22 mouse cellular contexts compared by ENCODE assay signal in genomic region chr14:111971857-111972256, GRCm38 (mm10).
A peak's percentile ranks its signal among the peaks of the same experiment; 100 is the strongest.
DNase-seq lines count a peak whose midpoint lies in the region; ATAC-seq and TF ChIP-seq lines count a peak whose summit lies in the region.
"Had no signal": no experiment of that assay in that cellular context is flagged by ENCODE, and none has a peak within 500 bp of the region (broad histone marks: within the 10 kb centered on the region; RNA-seq: fewer than 3 reads in every experiment).

No protein-coding gene starts in this region.

- H3K9ac ChIP-seq in embryonic facial prominence, embryonic 14.5 days (ENCODE audit: low read depth, low read length) = no peak overlapping the region
- no peak overlapping the region for H3K9ac ChIP-seq in ES-Bruce4 (ENCODE audit: low read depth, poor library complexity, severe bottlenecking)
- H3K9ac ChIP-seq in liver, postnatal 0 days (replicated peaks) = no peak overlapping the region
- H3K9ac ChIP-seq: embryonic facial prominence, embryonic 12.5 days; forebrain, embryonic 12.5 days; forebrain, embryonic 15.5 days; hindbrain, embryonic 12.5 days; hindbrain, embryonic 15.5 days had no signal

- no peak overlapping the region for H3K27ac ChIP-seq in embryonic facial prominence, embryonic 14.5 days (replicated peaks; ENCODE audit: low read depth, low read length)
- no peak overlapping the region for H3K27ac ChIP-seq in embryonic facial prominence, embryonic 10.5 days (replicated peaks)
- H3K27ac ChIP-seq in ES-Bruce4 (ENCODE audit: insufficient read depth, low read length) = no peak overlapping the region
- H3K27ac ChIP-seq in liver, postnatal 0 days (ENCODE audit: low read depth) = no peak overlapping the region
- H3K27ac ChIP-seq: embryonic facial prominence, embryonic 12.5 days; forebrain, embryonic 12.5 days; forebrain, embryonic 15.5 days; hindbrain, embryonic 12.5 days; hindbrain, embryonic 15.5 days had no signal

- no peak overlapping the region for H3K4me3 ChIP-seq in embryonic facial prominence, embryonic 14.5 days (ENCODE audit: low read depth, low read length)
- H3K4me3 ChIP-seq in embryonic facial prominence, embryonic 10.5 days = no peak overlapping the region
- H3K4me3 ChIP-seq in ES-Bruce4 (ENCODE audit: low read depth, low read length) = no peak overlapping the region
- H3K4me3 ChIP-seq in liver, postnatal 0 days (ENCODE audit: low read depth, low read length) = no peak overlapping the region
- H3K4me3 ChIP-seq: embryonic facial prominence, embryonic 12.5 days; erythroblast, embryonic 14.5 days; forebrain, embryonic 12.5 days; forebrain, embryonic 15.5 days; hindbrain, embryonic 12.5 days; hindbrain, embryonic 15.5 days had no signal

- no peak overlapping the region for H3K4me2 ChIP-seq in embryonic facial prominence, embryonic 14.5 days (ENCODE audit: low read depth, low read length)
- no peak overlapping the region for H3K4me2 ChIP-seq in liver, postnatal 0 days (ENCODE audit: low read depth, low read length)
- H3K4me2 ChIP-seq: embryonic facial prominence, embryonic 12.5 days; forebrain, embryonic 12.5 days; forebrain, embryonic 15.5 days; heart, embryonic 11.5 days; hindbrain, embryonic 12.5 days; hindbrain, embryonic 15.5 days had no signal

- H3K27me3 ChIP-seq in embryonic facial prominence, embryonic 14.5 days (replicated peaks; ENCODE audit: control insufficient read depth, insufficient read depth, low read length) = no peaks in the 10 kb centered on the region
- no peaks in the 10 kb centered on the region for H3K27me3 ChIP-seq in embryonic facial prominence, embryonic 10.5 days (replicated peaks; ENCODE audit: low read depth, poor library complexity, severe bottlenecking)
- H3K27me3 ChIP-seq in ES-Bruce4 (ENCODE audit: control insufficient read depth, insufficient read depth, low read length, poor library complexity, severe bottlenecking) = no peaks in the 10 kb centered on the region
- H3K27me3 ChIP-seq in liver, postnatal 0 days (ENCODE audit: insufficient read depth, low read length) = no peaks in the 10 kb centered on the region
- H3K27me3 ChIP-seq: embryonic facial prominence, embryonic 12.5 days; forebrain, embryonic 12.5 days; forebrain, embryonic 15.5 days; hindbrain, embryonic 12.5 days; hindbrain, embryonic 15.5 days had no signal

- WGBS in embryonic facial prominence, embryonic 14.5 days = 31% methylated on average over 3 of the region's 3 CpGs
- 32% methylated on average over 3 of the region's 3 CpGs for WGBS in embryonic facial prominence, embryonic 10.5 days
- WGBS in liver, postnatal 0 days (ENCODE audit: insufficient replicate concordance) = 29% methylated on average over 3 of the region's 3 CpGs

- TF ChIP-seq CTCF in ES-Bruce4 (IDR thresholded peaks at IDR 0.05; ENCODE audit: low read depth, low read length) = no peak
- TF ChIP-seq CTCF in liver, postnatal 0 days (IDR thresholded peaks at IDR 0.05; ENCODE audit: low read depth) = no peak

- no peak for ATAC-seq in embryonic facial prominence, embryonic 14.5 days (ENCODE audit: low read depth)
- ATAC-seq in liver, postnatal 0 days = no peak
- ATAC-seq: activated CD4-positive, CD25-positive, alpha-beta regulatory T cell, adult 4 months; forebrain, embryonic 15.5 days; intestine, postnatal 0 days had no signal

- H3K36me3 ChIP-seq in embryonic facial prominence, embryonic 14.5 days (ENCODE audit: control insufficient read depth, insufficient read depth, low read length) = no peaks in the 10 kb centered on the region
- no peaks in the 10 kb centered on the region for H3K36me3 ChIP-seq in embryonic facial prominence, embryonic 10.5 days (replicated peaks)
- H3K36me3 ChIP-seq in ES-Bruce4 (ENCODE audit: control insufficient read depth, insufficient read depth, low read length, poor library complexity, severe bottlenecking) = no peaks in the 10 kb centered on the region
- no peaks in the 10 kb centered on the region for H3K36me3 ChIP-seq in liver, postnatal 0 days (replicated peaks; ENCODE audit: insufficient read depth, low read length)
- H3K36me3 ChIP-seq: embryonic facial prominence, embryonic 12.5 days; forebrain, embryonic 12.5 days; forebrain, embryonic 15.5 days; hindbrain, embryonic 12.5 days; hindbrain, embryonic 15.5 days had no signal

- no peak for TF ChIP-seq POLR2A in ES-Bruce4 (IDR thresholded peaks at IDR 0.05; ENCODE audit: insufficient read depth, low read length)

- peak; percentile 66; the same call in 1 of the 2 replicates for TF ChIP-seq EP300 in ES-Bruce4 (IDR thresholded peaks at IDR 0.05; ENCODE audit: insufficient read depth, low read depth, low read length)
- no peak for TF ChIP-seq EP300 in liver, postnatal 0 days (IDR thresholded peaks at IDR 0.05; ENCODE audit: low read depth)

- H3K9me3 ChIP-seq in embryonic facial prominence, embryonic 14.5 days (ENCODE audit: control insufficient read depth, low read length) = no peaks in the 10 kb centered on the region
- no peaks in the 10 kb centered on the region for H3K9me3 ChIP-seq in embryonic facial prominence, embryonic 10.5 days
- no peaks in the 10 kb centered on the region for H3K9me3 ChIP-seq in ES-Bruce4 (replicated peaks; ENCODE audit: control insufficient read depth, insufficient read depth, low read length, poor library complexity, severe bottlenecking)
- 0 out of 2 replicates have a peak, but pooled peaks cover under 1% of the 10 kb centered on the region for H3K9me3 ChIP-seq in liver, postnatal 0 days (ENCODE audit: low read length)
- H3K9me3 ChIP-seq: embryonic facial prominence, embryonic 12.5 days; forebrain, embryonic 12.5 days; forebrain, embryonic 15.5 days; hindbrain, embryonic 12.5 days; hindbrain, embryonic 15.5 days had no signal

- DNase-seq in embryonic facial prominence, embryonic 14.5 days (ENCODE audit: low spot score) = peak; percentile 22
- DNase-seq in embryonic facial prominence, embryonic 10.5 days (ENCODE audit: low spot score) = no peak
- DNase-seq in R1 (ENCODE audit: low read depth, low spot score) = peak; percentile 28
- DNase-seq in c-Kit-positive CD71-positive TER-119-positive erythroid progenitor cells, embryonic 14.5 days (ENCODE audit: low spot score) = no peak
- no peak for DNase-seq in liver, postnatal 0 days
- DNase-seq: adrenal gland, adult 8-10 months; adrenal gland, postnatal 25 days; cerebellum, adult 18-20 months; cerebellum, adult 9-10 months; cerebellum, postnatal 14 days; gastrocnemius, postnatal 10 days; heart, adult 11 months had no signal

- H3K4me1 ChIP-seq in embryonic facial prominence, embryonic 14.5 days (ENCODE audit: control insufficient read depth, insufficient read depth, low read length) = no peaks in the 10 kb centered on the region
- no peaks in the 10 kb centered on the region for H3K4me1 ChIP-seq in embryonic facial prominence, embryonic 10.5 days
- H3K4me1 ChIP-seq in ES-Bruce4 (ENCODE audit: control insufficient read depth, insufficient read depth, low read length) = no peaks in the 10 kb centered on the region
- no peaks in the 10 kb centered on the region for H3K4me1 ChIP-seq in liver, postnatal 0 days (ENCODE audit: insufficient read depth)
- H3K4me1 ChIP-seq: embryonic facial prominence, embryonic 12.5 days; forebrain, embryonic 12.5 days; forebrain, embryonic 15.5 days; hindbrain, embryonic 12.5 days; hindbrain, embryonic 15.5 days had no signal

Comparison
In these comparisons a context has a peak if more than half of its experiments do, and no peak if none do; other contexts are left out.
1. DNase-seq: peak in embryonic facial prominence, embryonic 14.5 days (single experiment) and R1 (single experiment); none in embryonic facial prominence, embryonic 10.5 days (single experiment), c-Kit-positive CD71-positive TER-119-positive erythroid progenitor cells, embryonic 14.5 days (single experiment) and liver, postnatal 0 days (single experiment).